Mouse (Mus musculus) hematopoietic stem cell, adult 5-6 weeks (primary cell): ENCODE data around the gene Gm38655. TPM values are rescaled to one million over a fixed set of nuclear protein-coding genes. Genes with fewer than 3 reads are reported as not detected.

Source experiments
- total RNA-seq: library from RNA; stranded (forward); fragments of 172-1452, 232-1000 nt; gene quantifications from 2 replicates; pipeline ENCODE4 v1.2.3, GENCODE M21; 2017

Gm38655 gene
- total RNA-seq, 1 experiment from 2014 or later, result not detected

Other genes with a start within 250 kb of the Gm38655 start
- 32.8 and 48.7 TPM in 2 replicates for gene Mapk8ip3, start 238.5 kb downstream of the Gm38655 start, total RNA-seq
- 71.0 and 108 TPM in 2 replicates for gene Jpt2, start 214.8 kb downstream of the Gm38655 start, total RNA-seq
- gene Cramp1l, start 159.7 kb downstream of the Gm38655 start, total RNA-seq, result 13.3 and 15.4 TPM in 2 replicates
- 35.1 and 41.3 TPM in 2 replicates for gene Ift140, start 159.4 kb downstream of the Gm38655 start, total RNA-seq
- gene Tmem204, start 91.9 kb downstream of the Gm38655 start, total RNA-seq, result not detected in 2 replicates
- 22.5 and 28.7 TPM in 2 replicates for gene Telo2, start 59.5 kb downstream of the Gm38655 start, total RNA-seq
- 0.40 TPM in 1 of 2 replicates, not detected in the other for gene Ptx4, start 54.7 kb downstream of the Gm38655 start, total RNA-seq
- 7.0 and 7.7 TPM in 2 replicates for gene Clcn7, start 42.1 kb downstream of the Gm38655 start, total RNA-seq
- not detected in 2 replicates for gene Ccdc154, start 13.0 kb downstream of the Gm38655 start, total RNA-seq
- 13.3 and 18.7 TPM in 2 replicates for gene BC003965, start 9.1 kb upstream of the Gm38655 start, total RNA-seq
- gene Unkl, start 12.9 kb upstream of the Gm38655 start, total RNA-seq, result 11.6 and 14.4 TPM in 2 replicates
- gene Gnptg, start 64.7 kb upstream of the Gm38655 start, total RNA-seq, result 16.6 and 21.9 TPM in 2 replicates
- gene Tsr3, start 64.7 kb upstream of the Gm38655 start, total RNA-seq, result 29.1 and 29.9 TPM in 2 replicates
- gene Baiap3, start 80.9 kb upstream of the Gm38655 start, total RNA-seq, result 1.3 and 1.8 TPM in 2 replicates
- 371 and 385 TPM in 2 replicates for gene Ube2i, start 99.2 kb upstream of the Gm38655 start, total RNA-seq
- 10.8 and 48.7 TPM in 2 replicates for gene Prss34, start 122.9 kb upstream of the Gm38655 start, total RNA-seq
- not detected in 2 replicates for gene Prss28, start 133.2 kb upstream of the Gm38655 start, total RNA-seq
- not detected in 2 replicates for gene Prss29, start 143.2 kb upstream of the Gm38655 start, total RNA-seq
- not detected in 2 replicates for gene Tpsab1, start 170.1 kb upstream of the Gm38655 start, total RNA-seq
- not detected in 2 replicates for gene Tpsb2, start 190.8 kb upstream of the Gm38655 start, total RNA-seq
- not detected in 2 replicates for gene Tpsg1, start 193.8 kb upstream of the Gm38655 start, total RNA-seq